Comparison of ENCODE assay signal across 9 mouse cellular contexts in the genomic region with DNA sequence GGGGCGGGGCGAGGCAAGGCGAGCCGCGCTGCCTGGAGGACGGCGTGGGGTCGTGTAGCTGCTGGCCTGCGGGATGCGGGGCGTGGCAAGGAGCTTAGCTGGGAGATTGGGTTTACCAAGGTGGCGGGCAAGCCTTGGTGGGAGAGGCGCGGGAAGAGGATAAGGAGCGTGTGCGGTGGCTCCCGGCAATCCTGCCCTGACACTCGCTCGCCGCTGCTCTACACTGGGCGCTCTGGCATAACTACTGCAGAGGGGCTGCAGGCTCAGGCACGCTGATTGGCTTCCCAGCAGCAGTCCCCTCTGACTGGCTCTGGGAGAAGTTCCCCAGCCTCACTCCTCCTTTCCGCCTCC. TPM values are rescaled to one million over a fixed set of nuclear protein-coding genes. Genes with fewer than 3 reads are reported as not detected.
DNase-seq lines count a peak whose midpoint lies in the region; ATAC-seq and TF ChIP-seq lines count a peak whose summit lies in the region.
"Had no signal": no experiment of that assay in that cellular context is flagged by ENCODE, and none has a peak within 500 bp of the region (broad histone marks: within the 10 kb centered on the region; RNA-seq: fewer than 3 reads in every experiment).

No protein-coding gene starts in this region.

- H3K9me3 ChIP-seq in heart, embryonic 15.5 days (replicated peaks), result no peaks in the 10 kb centered on the region
- no peaks in the 10 kb centered on the region for H3K9me3 ChIP-seq in liver, embryonic 15.5 days (replicated peaks)
- H3K9me3 ChIP-seq: G1E had no signal

- TF ChIP-seq CTCF in thymus, adult 2 months (IDR thresholded peaks at IDR 0.05; ENCODE audit: borderline replicate concordance, control insufficient read depth, extremely low read depth, insufficient read depth, low read length, poor library complexity), result no peak

- peak overlapping the region; percentile 40 for H3K4me3 ChIP-seq in thymus, adult 2 months (ENCODE audit: control insufficient read depth, insufficient read depth, low read length)
- peak overlapping the region; percentile 62 for H3K4me3 ChIP-seq in heart, embryonic 15.5 days
- peak overlapping the region; percentile 47 for H3K4me3 ChIP-seq in liver, embryonic 15.5 days (replicated peaks)

- no peaks in the 10 kb centered on the region for H3K36me3 ChIP-seq in thymus, adult 2 months (ENCODE audit: control insufficient read depth, insufficient read depth, low read length)
- H3K36me3 ChIP-seq in heart, embryonic 15.5 days, result no peaks in the 10 kb centered on the region
- no peaks in the 10 kb centered on the region for H3K36me3 ChIP-seq in liver, embryonic 15.5 days (replicated peaks)
- H3K36me3 ChIP-seq: G1E had no signal

- H3K4me1 ChIP-seq in thymus, adult 2 months (replicated peaks; ENCODE audit: control insufficient read depth, insufficient read depth, low read length), result no peaks in the 10 kb centered on the region; the same call in 1 of the 2 replicates
- H3K4me1 ChIP-seq in heart, embryonic 15.5 days (replicated peaks), result peaks cover 11% of the 10 kb centered on the region
- H3K4me1 ChIP-seq in liver, embryonic 15.5 days (replicated peaks), result no peaks in the 10 kb centered on the region

- no peak for TF ChIP-seq POLR2A in thymus, adult 2 months (IDR thresholded peaks at IDR 0.05; ENCODE audit: control insufficient read depth, extremely low read depth, insufficient read depth, low read length, poor library complexity)

- no peak overlapping the region for H3K27ac ChIP-seq in thymus, adult 2 months (ENCODE audit: control insufficient read depth, insufficient read depth, low read length)
- H3K27ac ChIP-seq in heart, embryonic 15.5 days, result peak overlapping the region; percentile 84
- no peak overlapping the region for H3K27ac ChIP-seq in liver, embryonic 15.5 days (replicated peaks)

- peaks cover 3% of the 10 kb centered on the region; the same call in 1 of the 2 replicates for H3K27me3 ChIP-seq in thymus, adult 2 months (ENCODE audit: control insufficient read depth, insufficient read depth, low read length)
- no peaks in the 10 kb centered on the region for H3K27me3 ChIP-seq in heart, embryonic 15.5 days
- peaks cover 39% of the 10 kb centered on the region for H3K27me3 ChIP-seq in liver, embryonic 15.5 days

- WGBS in thymus, adult 2 months, result 3% methylated on average over 22 of the region's 23 CpGs
- WGBS in heart, embryonic 15.5 days, result 18% methylated on average over 20 of the region's 23 CpGs
- 17% methylated on average over 12 of the region's 23 CpGs for WGBS in liver, embryonic 15.5 days (ENCODE audit: insufficient replicate concordance)

- peak; percentile 2 to 40 for DNase-seq in heart, adult 18-20 months
- no peak for DNase-seq in heart, adult 11 months
- DNase-seq in thymus, adult 2 months, result no peak
- DNase-seq in thymus, postnatal 36 days, result no peak
- peak; percentile 25 for DNase-seq in right cerebral cortex, postnatal 4 days
- no peak for DNase-seq in thymus, postnatal 14 days

- peak overlapping the region; percentile 59 for H3K9ac ChIP-seq in heart, embryonic 15.5 days
- H3K9ac ChIP-seq in liver, embryonic 15.5 days, result no peak overlapping the region

- ATAC-seq in heart, embryonic 15.5 days (replicated peaks; ENCODE audit: insufficient number of reproducible peaks, insufficient read depth, low FRiP score, low read depth), result peak; percentile 88
- peak; percentile 84 for ATAC-seq in liver, embryonic 15.5 days (ENCODE audit: insufficient read depth)

- H3K4me2 ChIP-seq in heart, embryonic 15.5 days, result peak overlapping the region; percentile 80
- peak overlapping the region; percentile 58 for H3K4me2 ChIP-seq in liver, embryonic 15.5 days

RNA-seq across cellular contexts. Expression of a gene that starts 0.3 kb away (rescaled TPM):
- total RNA-seq in heart, adult 18-20 months (2021), result 10 to 100 TPM; 10.3 to 17.4 TPM
- polyA plus RNA-seq in thymus, adult 2 months (2012; rRNA removed), result 6.3 and 9.2 TPM in 2 replicates
- polyA plus RNA-seq in heart, embryonic 15.5 days (2015; fragmentation: Nextera tagmentation; extraction: Ambion mirVana), result 437 and 447 TPM in 2 replicates
- polyA plus RNA-seq in liver, embryonic 15.5 days (2015; fragmentation: Nextera tagmentation; extraction: Ambion mirVana), result 268 and 289 TPM in 2 replicates
- polyA plus RNA-seq: G1E had no signal

Comparison
In these comparisons a context has a peak if more than half of its experiments do, and no peak if none do; other contexts are left out.
1. DNase-seq: peak in heart, adult 18-20 months (2 of 2) and right cerebral cortex, postnatal 4 days (single experiment); none in heart, adult 11 months (single experiment), thymus, adult 2 months (single experiment), thymus, postnatal 36 days (0 of 2) and thymus, postnatal 14 days (single experiment).
2. RNA of a gene that starts 0.3 kb away (polyA plus RNA-seq): 437 to 447 TPM in heart, embryonic 15.5 days and 268 to 289 TPM in liver, embryonic 15.5 days; 6.3 to 9.2 TPM in thymus, adult 2 months; every median in the first group is over 10 times any median in the second.
3. Peak in every context shown above with its lines, with median percentiles within 50 percentile points of each other: H3K4me3 ChIP-seq.